Mouse (Mus musculus): ENCODE measurements around the gene Inf2. TPM values are rescaled to one million over a fixed set of nuclear protein-coding genes. Genes with fewer than 3 reads are reported as not detected.

The Inf2 gene
- total and polyA plus RNA-seq, 2 experiments from 2014 or later: 1.4 to 5.9 TPM

- peak overlapping the region; percentile 82 for H3K27ac ChIP-seq
- 21% methylated on average over 5 of the region's 5 CpGs for WGBS
- peaks cover 30% of the 10 kb centered on the region; the same call in 1 of the 2 replicates for H3K36me3 ChIP-seq (ENCODE audit: insufficient read depth, low read length)
- peak; percentile 34 for DNase-seq (ENCODE audit: low spot score)
- peaks cover 46% of the 10 kb centered on the region for H3K4me1 ChIP-seq (ENCODE audit: insufficient read depth, low read length)
- 0 out of 2 replicates have a peak overlapping the region, but pooled peaks have one; percentile 21 for H3K4me2 ChIP-seq (ENCODE audit: low read depth, low read length)
- H3K9ac ChIP-seq (replicated peaks; ENCODE audit: low read length): peak overlapping the region; percentile 24; the same call in 1 of the 2 replicates
- ATAC-seq: no peak
- H3K9me3 ChIP-seq (ENCODE audit: low read length): no peaks in the 10 kb centered on the region
- H3K27me3 ChIP-seq (ENCODE audit: insufficient read depth, low read length): no peaks in the 10 kb centered on the region
- no peak for TF ChIP-seq CTCF (IDR thresholded peaks at IDR 0.05; ENCODE audit: low read depth)
- no peak overlapping the region for H3K4me3 ChIP-seq (ENCODE audit: low read length)
Observed at GRCm38 (mm10) chr12:112664656-112665055, 76.1 kb downstream of the Inf2 start.

Small RNA genes lying within 50 kb of the gene (microRNA-seq; reads per million reads assigned to microRNA genes)
- 0.18 to 0.72 reads per million in 2 experiments for gene Mir6939

Other genes with a start within 250 kb of the Inf2 start
- gene A530016L24Rik, start 99.3 kb upstream of the Inf2 start, total RNA-seq (2014; rRNA removed): not detected in 2 replicates
- 0.11 TPM in 1 of 2 replicates, not detected in the other for gene A530016L24Rik, start 99.3 kb upstream of the Inf2 start, polyA plus RNA-seq (2015; fragmentation: Nextera tagmentation; extraction: Ambion mirVana)
- gene Tmem179, start 72.0 kb upstream of the Inf2 start, total RNA-seq (2014; rRNA removed): 134 and 141 TPM in 2 replicates
- gene Tmem179, start 72.0 kb upstream of the Inf2 start, polyA plus RNA-seq (2015; fragmentation: Nextera tagmentation; extraction: Ambion mirVana): 94.1 and 96.2 TPM in 2 replicates
- gene Adssl1, start 31.3 kb downstream of the Inf2 start, total RNA-seq (2014; rRNA removed): 2.6 and 7.5 TPM in 2 replicates
- 8.4 and 9.2 TPM in 2 replicates for gene Adssl1, start 31.3 kb downstream of the Inf2 start, polyA plus RNA-seq (2015; fragmentation: Nextera tagmentation; extraction: Ambion mirVana)
- gene Siva1, start 55.9 kb downstream of the Inf2 start, total RNA-seq (2014; rRNA removed): 24.1 and 34.8 TPM in 2 replicates
- 59.3 and 62.2 TPM in 2 replicates for gene Siva1, start 55.9 kb downstream of the Inf2 start, polyA plus RNA-seq (2015; fragmentation: Nextera tagmentation; extraction: Ambion mirVana)
- gene Akt1, start 86.1 kb downstream of the Inf2 start, total RNA-seq (2014; rRNA removed): 179 and 197 TPM in 2 replicates
- 90.8 and 97.4 TPM in 2 replicates for gene Akt1, start 86.1 kb downstream of the Inf2 start, polyA plus RNA-seq (2015; fragmentation: Nextera tagmentation; extraction: Ambion mirVana)
- 3.3 and 12.1 TPM in 2 replicates for gene Zbtb42, start 90.0 kb downstream of the Inf2 start, total RNA-seq (2014; rRNA removed)
- gene Zbtb42, start 90.0 kb downstream of the Inf2 start, polyA plus RNA-seq (2015; fragmentation: Nextera tagmentation; extraction: Ambion mirVana): 2.2 and 3.7 TPM in 2 replicates
- gene Cep170b, start 131.7 kb downstream of the Inf2 start, total RNA-seq (2014; rRNA removed): 118 and 123 TPM in 2 replicates
- 34.0 and 39.0 TPM in 2 replicates for gene Cep170b, start 131.7 kb downstream of the Inf2 start, polyA plus RNA-seq (2015; fragmentation: Nextera tagmentation; extraction: Ambion mirVana)
- gene Pld4, start 171.9 kb downstream of the Inf2 start, total RNA-seq (2014; rRNA removed): 10.5 and 14.5 TPM in 2 replicates
- 9.4 and 10.8 TPM in 2 replicates for gene Pld4, start 171.9 kb downstream of the Inf2 start, polyA plus RNA-seq (2015; fragmentation: Nextera tagmentation; extraction: Ambion mirVana)
- 7.7 and 12.1 TPM in 2 replicates for gene Ahnak2, start 213.9 kb downstream of the Inf2 start, total RNA-seq (2014; rRNA removed)
- gene Ahnak2, start 213.9 kb downstream of the Inf2 start, polyA plus RNA-seq (2015; fragmentation: Nextera tagmentation; extraction: Ambion mirVana): 3.3 and 3.6 TPM in 2 replicates
- 16.7 and 16.9 TPM in 2 replicates for gene Clba1, start 220.2 kb downstream of the Inf2 start, total RNA-seq (2014; rRNA removed)
- gene Clba1, start 220.2 kb downstream of the Inf2 start, polyA plus RNA-seq (2015; fragmentation: Nextera tagmentation; extraction: Ambion mirVana): 20.3 and 21.0 TPM in 2 replicates
- gene Cdca4, start 240.6 kb downstream of the Inf2 start, total RNA-seq (2014; rRNA removed): 27.9 and 28.6 TPM in 2 replicates
- gene Cdca4, start 240.6 kb downstream of the Inf2 start, polyA plus RNA-seq (2015; fragmentation: Nextera tagmentation; extraction: Ambion mirVana): 23.6 and 25.2 TPM in 2 replicates